Mouse (Mus musculus) left cerebral cortex, adult 18-20 months (tissue): Measurements from ENCODE around the gene Ckm. TPM values are rescaled to one million over a fixed set of nuclear protein-coding genes. Genes with fewer than 3 reads are reported as not detected.

Source experiments
- DNase-seq, 2 experiments: peaks; one replicate each; pipeline ENCODE4 v3.0.0; 2021 to 2022; ENCODE audit warnings: low spot score in 2 of 2, mixed read lengths in 1 of 2
- long read RNA-seq, 2 experiments: library from polyadenylated mRNA; stranded (forward); transcript quantifications; one replicate each; pipeline ENCODE4 v2.0.0; 2021
- total RNA-seq, 2 experiments: library from RNA; stranded (reverse); gene quantifications; 2 replicates each; pipeline ENCODE4 v1.2.3; 2021

Gene Ckm
- total RNA-seq, result under 1 TPM in 1 of 2 experiments, not detected in 1; 0.19 TPM
- long read RNA-seq, experiment 1, result 0 reads
- long read RNA-seq, experiment 2, result 0 reads

DNA sequence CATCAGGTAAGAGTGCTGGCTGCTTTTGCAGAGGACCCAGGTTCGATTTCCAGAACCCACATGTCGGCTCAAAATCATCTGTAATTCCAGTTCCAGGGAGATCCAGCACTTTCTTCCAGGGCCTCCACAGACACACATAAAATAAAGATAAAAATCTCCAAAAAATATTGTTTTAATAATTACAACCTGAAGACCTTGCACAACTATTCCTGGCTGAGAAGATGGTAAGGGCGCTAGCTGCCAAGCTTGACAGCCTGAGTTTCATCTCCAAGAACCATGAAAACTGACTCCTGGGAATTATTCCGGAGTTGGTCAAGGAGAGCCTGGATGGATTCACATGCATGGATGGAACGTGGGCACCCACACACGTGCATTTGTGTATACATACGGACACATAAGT, at the start of gene Ckm:
Gene Ckm, plus strand, starts transcription at position 301 of the 400 bp plus-strand sequence.
- DNase-seq, result no peak

DNA sequence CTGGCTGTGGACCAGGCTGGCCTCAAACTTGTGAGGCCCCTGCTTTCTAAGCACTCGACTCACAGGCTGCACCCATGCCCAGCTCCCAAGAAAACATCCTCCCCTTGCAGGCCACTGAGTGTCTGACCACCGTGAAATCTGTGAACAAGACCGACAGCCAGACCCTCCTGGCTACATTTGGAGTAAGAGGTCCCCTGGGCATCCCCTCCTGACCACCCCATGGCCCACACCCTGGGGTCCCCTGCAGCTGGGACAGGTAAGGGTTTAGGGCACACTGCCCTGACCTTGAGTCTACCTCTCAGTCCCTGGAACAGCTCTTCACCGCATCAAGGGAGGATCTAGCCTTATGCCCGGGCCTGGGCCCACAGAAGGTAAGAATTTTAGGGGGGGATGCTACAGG, 49.6 kb upstream of the Ckm start:
- no peak for DNase-seq

DNA sequence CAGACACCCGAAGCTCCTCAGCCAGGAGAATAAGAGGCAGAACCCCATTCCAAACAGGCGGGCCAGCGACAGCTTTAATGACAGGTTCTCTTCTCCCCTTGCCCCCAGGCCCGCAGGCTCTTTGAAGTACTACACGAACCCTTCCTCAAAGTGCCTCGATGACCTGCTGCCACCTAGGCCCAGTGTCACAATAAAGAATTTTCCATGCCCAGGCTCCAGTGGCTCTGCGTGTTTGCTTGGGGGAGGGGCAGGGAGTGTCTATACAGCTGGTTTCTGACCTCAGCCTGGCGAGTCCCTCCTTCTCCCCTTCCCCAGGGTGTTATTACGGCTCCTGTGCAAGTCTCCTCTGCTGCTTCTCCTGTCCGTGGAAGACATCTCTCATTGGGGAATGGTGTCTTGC, 48.3 kb upstream of the Ckm start:
- DNase-seq, result no peak

DNA sequence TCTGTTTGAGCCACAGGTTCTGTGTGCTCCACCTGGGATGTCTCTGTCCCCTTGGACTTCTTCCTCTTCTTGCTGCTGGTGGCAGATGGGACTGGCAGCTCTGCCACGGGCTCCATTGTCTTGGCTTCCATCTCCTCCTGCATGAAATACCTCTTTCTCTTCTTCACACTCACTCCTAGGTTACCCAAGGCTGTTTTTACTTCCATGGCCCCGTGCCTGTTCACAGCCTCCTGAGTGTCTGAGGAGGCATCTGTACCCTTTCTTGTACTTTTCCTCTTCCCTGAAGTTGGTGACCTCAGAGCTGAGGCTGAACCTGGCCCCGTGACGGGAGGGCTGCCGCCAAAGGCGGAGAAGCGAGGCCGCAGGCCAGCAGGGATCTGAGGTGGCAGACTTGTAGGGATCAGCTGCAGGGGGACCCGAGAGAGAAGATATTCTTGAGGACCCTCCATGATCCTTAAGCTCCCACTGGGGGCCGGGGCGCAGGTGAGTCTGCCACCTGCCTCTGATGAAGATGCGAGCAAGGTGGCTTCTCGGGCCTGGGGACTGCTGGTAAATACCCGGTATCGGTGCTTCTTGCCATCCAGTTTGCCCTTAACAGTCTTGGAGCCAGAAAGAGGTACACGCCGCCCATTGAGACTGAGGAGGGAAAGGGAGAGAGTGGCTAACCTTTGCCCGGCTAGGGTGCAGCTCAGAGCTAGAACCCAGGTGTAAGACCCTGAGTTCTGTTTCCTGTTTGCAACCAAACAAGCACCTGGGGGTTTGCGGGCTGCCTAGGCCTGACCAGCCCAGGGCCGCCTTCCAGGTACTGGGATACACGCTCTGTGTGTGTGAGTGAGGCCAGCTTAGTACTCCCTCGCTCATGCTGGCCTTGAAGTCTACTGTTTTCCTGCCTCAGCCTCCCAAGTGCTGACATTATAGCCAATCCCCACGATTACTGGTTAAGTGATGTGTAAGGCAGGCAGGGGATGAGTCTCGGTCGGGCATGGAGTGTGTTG, 46.9 kb upstream of the Ckm start:
- DNase-seq, result no peak

DNA sequence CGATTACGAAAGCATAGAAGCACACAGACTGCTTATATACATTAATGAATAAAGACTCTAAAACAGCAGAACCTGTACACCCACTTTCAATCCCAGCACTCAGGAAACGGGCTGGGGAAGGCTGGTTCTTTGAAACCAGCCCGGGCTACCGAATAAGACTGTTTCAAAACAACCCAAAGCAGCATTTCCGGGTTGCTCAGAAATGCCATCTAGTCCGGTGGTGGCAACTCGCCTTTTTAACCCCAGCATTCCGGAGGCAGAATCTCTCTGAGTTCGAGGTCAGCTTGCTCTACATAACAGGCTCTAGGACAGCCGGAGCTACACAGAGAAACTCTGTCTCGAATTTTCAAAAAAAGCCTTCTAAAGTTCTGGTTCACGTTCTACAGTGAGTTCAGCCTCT, 45.9 kb upstream of the Ckm start:
- no peak for DNase-seq

DNA sequence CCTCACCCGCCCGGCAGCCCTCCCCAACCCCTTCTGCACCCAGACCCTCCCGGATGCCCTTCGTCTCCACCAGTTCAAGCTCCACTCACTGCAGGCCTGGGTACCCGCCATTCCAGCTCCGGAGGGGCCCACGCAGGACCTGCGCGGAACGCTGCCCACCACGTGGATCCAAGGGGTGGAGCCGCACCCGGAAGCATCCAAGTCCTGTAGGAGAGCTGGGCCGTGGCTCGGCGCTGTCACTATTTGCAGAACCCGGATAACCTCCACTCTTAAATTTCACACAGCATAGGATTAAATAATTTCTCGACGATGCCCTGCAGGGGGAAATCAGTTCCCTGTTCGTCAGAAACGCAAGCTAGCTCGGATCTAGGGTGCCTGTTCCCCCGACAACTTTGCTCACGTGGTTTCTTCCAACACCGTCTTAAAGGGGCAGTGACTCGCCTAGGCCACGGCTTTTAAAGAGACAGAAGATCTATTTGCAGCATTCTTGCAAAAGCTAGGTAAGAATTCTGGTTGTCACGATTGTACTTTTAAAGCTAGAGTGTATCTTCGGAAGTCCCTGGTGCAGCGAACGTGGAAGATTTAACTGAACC, 45.2 kb upstream of the Ckm start, which contains the start of the genes Cd3eap and Ppp1r13l:
Gene Cd3eap, minus strand, starts transcription at position 185 of the 593 bp plus-strand sequence.
Gene Ppp1r13l, plus strand, starts transcription at position 451 of the 593 bp plus-strand sequence.
- peak; percentile 87 to 90 for DNase-seq

DNA sequence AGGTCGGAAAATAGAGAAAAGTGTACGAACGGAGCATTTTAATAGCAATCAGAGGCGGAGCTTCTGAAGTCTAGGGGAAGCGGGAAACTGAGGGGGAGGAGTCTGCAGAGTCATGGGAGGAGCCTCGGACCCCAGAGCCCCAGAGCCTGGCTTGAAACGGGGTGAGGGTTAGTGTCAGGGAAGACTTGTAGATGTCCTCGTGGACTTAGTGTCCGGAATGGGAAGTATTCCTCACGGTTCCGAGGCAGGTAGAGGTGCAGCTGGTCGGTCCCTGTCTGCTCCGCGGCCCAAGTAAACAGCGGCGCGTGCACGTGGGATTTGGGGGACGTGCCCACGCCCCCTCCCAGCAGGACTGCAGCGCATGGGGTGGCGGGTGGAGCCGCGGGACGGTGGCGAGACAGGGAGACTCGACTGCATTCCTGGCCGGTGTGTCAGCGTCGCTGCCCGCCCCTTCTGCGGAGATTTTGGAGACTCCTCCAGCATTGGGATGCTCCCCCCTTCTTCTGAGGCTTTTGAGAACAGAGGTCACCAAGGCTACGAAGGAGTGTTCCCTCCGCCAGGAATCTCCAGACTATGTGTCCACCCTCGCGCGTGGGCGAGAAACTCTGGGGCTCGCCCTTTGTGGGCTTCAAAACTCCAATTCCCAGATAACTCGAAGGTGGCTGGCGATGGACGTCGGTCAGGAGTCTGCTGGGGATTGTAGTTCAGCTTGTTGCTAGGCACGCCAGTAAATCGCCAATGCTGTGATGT, 44.5 kb upstream of the Ckm start:
- peak; percentile 67 to 70 for DNase-seq

DNA sequence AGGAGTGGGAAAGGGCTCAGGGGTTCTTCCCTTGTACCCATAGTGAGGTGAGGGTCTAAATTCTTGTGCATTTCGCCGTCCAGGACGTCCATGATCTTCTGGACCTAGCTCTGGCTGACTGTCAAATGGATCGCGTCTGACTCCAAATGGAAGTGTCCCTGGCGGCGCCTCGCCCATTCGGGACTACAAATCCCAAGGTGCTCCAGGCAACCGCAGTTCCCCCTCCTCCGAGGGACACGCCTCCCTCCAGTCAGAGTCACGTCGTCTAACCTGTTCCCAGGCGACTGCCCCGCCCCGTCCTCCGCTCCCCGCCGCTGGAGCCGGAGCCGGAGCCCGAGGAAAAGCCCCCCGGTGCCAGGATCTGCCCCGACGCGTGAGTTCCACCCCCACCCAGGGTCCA, 43.6 kb upstream of the Ckm start:
- peak; percentile 89 to 92 for DNase-seq

DNA sequence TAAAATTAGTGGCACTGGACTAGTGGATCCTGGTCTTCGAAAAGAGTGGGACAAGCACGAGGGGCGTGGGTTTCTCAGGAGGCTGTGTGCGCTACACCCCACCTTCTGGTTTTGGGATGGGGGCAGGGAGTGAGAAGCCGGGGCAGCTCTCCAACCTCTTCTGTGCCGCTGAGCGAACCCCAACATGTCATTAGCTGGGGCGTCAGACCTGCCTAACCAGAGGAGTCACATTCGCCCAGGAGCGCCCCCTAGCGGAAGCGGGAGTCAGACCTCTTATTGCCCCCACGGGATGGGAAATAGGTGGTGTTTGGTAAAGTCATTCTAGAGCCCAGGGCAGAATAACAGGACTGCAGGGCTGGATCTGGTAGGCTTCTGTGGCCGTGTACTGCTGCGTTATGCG, 42.9 kb upstream of the Ckm start:
- DNase-seq, result peak; percentile 72 to 81

DNA sequence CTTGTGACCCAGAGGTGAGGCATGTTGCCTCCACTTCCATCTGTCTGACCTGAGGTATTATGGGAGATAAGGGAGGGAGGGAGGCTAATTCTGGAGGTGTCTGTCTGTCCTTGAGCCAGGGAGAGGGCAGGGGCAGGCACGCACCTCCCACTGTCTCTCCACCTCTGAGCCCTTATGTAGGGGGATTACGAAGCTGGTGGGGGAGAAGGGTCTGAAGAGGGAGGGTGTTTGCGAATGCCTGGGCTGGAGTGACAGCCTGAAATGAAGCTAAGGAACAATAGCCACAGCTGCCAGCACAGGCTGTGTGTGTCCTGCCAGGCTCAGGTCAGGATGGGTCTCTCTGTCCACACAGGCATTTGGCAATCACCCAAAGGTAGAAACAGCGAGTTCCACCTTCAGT, 42.3 kb upstream of the Ckm start:
- no peak for DNase-seq

DNA sequence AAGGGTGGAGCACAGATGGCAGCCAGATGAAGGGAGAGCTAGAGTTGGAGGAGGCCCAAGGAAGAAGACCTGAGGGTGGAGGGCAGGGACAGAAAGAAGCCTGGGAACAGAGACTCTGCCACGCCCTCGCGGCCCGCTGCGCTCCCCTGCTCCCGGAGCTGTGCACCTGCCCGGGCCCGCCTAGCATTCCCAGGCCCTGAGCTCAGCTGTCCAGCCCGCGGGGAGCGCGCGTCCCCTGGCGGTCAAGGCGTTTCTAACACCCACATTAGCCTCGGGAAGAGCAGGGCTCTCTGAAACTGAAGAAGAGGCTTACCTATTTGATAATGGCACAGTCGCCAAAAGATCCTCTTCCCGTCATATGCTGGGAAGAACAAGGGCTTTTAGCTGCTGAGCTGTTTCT, 40.7 kb upstream of the Ckm start:
- peak; percentile 67 to 72 for DNase-seq

DNA sequence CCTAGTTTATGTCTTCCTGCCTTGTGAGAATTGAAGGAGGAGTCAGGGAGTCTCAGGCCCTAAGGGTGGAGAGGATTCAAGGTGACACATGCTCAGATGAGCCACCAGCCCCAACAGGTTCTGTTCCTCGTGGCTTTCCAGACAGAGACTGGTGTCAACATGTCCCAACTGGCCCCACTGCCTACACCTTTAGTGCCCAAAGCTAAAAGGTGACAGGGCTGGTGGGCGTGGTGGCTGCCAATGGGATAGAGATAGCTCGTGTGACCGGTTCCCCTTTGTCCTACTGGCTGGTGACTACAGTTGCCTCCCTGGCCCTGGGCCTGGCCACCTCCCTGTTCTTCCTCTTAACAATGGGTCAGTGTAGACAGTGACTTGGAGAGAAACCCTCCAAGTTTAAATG, 39.2 kb upstream of the Ckm start:
- no peak for DNase-seq

DNA sequence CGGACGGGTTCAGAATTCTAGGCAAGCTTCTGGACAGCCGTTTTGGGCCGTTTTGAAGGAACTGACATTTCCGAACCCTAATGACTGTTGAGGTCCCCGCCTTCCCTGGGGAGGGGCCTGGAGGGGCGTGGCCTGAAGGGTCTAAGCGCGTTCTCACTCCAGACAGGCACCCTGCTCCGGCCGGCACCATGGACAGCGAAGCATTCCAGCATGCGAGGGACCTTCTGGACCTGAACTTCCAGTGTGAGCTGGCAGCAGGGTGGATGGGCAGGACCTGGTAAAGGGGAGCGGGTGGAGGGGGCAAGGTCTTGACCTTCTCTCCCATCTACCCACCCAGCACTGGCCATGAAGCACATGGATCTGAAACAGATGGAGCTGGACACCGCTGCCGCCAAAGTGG, 36.2 kb upstream of the Ckm start:
- no peak for DNase-seq

DNA sequence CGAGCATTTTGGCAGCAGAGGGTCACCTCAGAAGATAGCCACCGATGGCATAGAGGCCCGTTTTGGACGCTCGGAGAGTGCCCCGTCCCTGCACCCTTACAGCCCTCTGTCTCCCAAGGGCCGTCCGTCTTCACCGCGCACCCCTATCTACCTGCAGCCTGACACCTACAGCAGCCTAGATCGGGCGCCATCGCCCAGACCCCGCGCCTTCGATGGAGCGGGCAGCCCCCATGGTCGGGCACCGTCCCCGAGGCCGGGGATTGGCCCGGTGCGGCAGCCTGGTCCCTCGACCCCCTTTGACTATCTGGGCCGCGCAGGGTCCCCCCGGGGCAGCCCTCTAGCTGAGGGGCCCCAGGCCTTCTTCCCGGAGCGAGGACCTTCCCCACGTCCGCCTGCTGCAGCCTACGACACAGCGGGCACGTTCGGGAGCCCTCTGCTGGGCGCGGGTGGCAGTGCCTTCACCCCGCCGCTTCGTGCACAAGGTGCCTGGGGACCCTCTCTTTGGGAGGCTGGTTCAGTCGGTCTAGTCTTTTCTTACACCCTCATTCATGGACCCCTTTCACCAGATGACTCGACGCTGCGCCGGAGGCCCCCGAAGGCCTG, 34.7 kb upstream of the Ckm start:
- DNase-seq, result peak; percentile 76 to 80

DNA sequence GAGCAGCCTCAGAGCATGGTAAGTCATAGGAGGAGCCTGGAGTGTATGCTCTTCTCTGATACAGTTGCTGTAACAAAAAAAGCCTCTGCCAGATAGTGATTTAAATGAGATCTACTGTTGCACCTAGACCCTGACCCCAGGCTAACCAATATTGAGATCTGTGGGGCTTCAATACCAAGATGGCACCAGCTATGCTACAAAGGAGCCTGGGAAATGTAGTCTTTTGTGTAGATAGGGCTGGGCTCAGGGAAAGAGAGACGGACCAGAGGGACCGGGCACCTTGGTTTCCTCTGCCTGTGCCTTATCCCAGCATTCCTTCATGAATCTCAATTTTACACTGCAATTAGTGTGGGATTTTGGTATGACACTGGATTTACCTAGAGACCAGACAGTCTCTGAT, 31.2 kb upstream of the Ckm start:
- DNase-seq, result no peak

DNA sequence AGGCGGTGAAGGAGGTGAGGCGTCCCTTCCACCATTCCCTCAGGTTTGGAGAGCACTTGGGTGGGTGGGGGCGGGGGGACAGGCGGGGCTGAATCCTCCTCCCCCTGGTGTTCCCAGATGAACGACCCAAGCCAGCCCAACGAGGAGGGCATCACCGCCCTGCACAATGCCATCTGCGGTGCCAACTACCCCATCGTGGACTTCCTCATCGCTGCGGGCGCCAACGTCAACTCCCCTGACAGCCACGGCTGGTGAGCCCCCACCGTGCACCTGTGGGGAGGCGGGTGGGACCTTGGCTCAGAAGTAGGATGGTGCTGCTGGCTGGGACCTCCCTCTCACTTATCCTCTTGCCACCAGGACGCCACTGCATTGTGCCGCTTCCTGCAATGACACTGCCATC, 29.2 kb upstream of the Ckm start:
- DNase-seq, result no peak

DNA sequence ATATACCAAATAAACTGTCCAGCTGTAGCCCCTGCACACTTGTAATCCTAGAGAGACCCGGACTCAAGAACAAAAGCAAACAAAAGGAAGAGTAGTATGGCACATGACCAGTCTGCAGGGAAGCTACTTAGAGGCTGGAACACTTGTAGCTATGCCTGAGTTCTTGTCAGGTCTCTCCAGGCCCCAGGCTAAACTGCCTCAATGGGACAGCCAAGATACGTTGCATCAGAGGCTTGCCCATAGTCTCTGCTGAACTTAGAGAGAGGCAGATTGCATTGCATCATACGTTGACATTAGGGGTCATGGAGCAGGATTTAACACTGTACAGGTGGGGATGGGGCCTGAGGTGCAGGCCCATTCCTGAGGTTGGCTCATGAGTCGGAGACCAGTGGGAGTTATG, 28.6 kb upstream of the Ckm start:
- no peak for DNase-seq

DNA sequence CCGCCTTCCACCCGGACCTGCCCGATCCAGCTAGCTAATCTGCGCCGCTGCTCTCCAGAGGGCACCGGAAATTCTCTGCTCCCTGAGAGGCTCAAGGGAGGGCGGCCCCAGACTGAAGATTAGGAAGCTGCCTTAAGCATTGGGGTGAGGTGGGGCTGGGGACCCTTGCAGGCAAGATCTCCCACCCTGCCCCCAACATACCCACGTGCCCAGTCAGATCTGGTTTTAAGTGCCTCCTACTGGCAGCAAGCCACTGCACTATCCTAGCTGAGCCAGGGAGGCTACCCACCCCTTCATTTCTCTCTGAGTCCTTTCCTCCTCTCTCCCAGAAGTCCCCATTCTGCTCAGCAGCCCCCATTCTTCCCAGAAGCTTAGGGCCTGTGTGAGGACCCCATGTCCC, 26.5 kb upstream of the Ckm start:
- DNase-seq, result no peak

DNA sequence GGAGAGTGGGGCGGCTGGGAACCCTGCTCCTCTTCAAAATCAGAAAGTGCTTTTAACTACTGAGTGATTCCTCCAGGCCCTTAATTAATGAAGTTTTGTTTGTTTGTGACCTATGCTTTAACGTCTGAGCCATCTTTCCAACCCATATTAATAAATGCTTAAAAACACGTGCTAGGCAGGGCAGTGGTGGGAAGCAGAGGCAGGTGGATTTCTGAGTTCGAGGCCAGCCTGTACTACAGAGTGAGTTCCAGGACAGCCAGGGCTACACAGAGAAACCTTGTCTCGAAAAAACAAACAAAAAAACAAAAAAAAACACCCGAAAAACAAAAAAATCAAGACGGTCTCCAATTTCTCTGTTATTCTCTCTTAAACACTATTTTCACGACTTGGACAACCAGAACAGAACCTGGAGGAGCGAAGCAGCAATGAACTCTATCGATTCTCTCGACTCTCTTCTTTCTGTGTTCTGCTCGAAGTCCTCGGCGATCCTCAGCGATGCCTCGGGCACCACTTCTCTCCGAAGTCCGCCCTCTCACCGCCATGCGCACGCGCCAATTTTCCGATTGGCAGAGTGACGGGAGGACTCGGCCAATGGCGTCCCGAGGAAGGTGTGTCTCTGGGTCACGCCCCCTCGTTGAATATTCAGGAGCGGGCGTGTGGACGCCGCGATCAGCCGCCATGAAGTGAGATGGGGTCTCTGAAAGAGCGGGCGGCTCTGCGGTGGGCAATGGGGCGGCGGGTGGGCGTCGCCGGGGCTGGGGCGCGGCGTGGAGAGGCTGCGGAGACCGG, 23.0 kb upstream of the Ckm start, which contains the start of gene Ercc2:
Gene Ercc2, plus strand, starts transcription at position 634 of the 789 bp plus-strand sequence.
- DNase-seq, result peak; percentile 99

DNA sequence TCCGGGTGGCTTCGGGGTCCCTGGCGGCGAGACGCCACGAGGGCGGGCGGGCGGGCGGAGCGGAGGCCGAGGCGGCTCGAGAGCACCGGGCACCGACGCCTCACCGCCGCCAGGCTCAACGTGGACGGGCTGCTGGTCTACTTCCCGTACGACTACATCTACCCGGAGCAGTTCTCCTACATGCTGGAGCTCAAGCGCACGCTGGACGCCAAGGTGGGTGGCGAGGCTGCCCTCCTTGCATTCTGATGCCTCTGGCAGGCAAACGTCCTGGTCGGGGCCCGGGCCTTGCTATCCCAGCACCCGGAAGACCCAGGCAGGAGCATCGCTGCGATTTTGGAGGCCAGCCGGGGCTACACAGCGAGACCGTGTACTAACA, 22.4 kb upstream of the Ckm start:
- DNase-seq, result no peak
